Mouse (Mus musculus): ENCODE measurements at regions not wholly inside any gene's neighbourhood (a gene's known extent, or its start where the extent isn't known, plus 50 kb on each side); places are given as distances from the start of the nearest gene placed in this dataset.

DNA sequence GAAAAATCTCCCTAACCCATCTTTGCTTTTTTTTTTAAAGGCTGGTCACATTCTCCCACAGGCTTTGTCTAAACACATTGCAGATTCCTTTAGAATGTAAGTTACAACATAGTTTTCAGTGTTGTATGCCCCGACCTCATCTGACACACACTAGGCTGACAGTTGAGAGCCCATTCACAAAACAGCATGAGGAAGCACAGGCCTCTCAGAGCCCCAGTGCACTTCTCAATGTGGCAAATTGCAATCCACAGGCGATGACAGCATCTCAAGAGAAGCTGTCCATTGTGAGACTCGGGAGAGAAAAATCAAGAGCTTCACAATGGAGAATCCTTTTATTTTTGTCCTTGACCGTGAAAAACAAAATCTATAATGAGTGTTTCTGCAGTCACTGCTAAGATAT is 493.8 kb upstream of the Alcam start:
- WGBS: 72% methylated on average over 4 of the region's 4 CpGs
- no peaks in the 10 kb centered on the region for H3K36me3 ChIP-seq (ENCODE audit: control insufficient read depth, insufficient read depth, low read length)
- no peak overlapping the region for H3K4me2 ChIP-seq (ENCODE audit: low read depth, low read length)
- ATAC-seq (ENCODE audit: low read depth): no peak
- H3K4me1 ChIP-seq (ENCODE audit: control insufficient read depth, insufficient read depth, low read length): no peaks in the 10 kb centered on the region
- no peak overlapping the region for H3K4me3 ChIP-seq (ENCODE audit: low read depth, low read length)
- H3K9me3 ChIP-seq (ENCODE audit: control insufficient read depth, low read length): no peaks in the 10 kb centered on the region
- no peak overlapping the region for H3K27ac ChIP-seq (ENCODE audit: low read depth, low read length)
- no peak overlapping the region for H3K9ac ChIP-seq (replicated peaks; ENCODE audit: low read depth, low read length)
- no peaks in the 10 kb centered on the region for H3K27me3 ChIP-seq (ENCODE audit: control insufficient read depth, insufficient read depth, low read length)

DNA sequence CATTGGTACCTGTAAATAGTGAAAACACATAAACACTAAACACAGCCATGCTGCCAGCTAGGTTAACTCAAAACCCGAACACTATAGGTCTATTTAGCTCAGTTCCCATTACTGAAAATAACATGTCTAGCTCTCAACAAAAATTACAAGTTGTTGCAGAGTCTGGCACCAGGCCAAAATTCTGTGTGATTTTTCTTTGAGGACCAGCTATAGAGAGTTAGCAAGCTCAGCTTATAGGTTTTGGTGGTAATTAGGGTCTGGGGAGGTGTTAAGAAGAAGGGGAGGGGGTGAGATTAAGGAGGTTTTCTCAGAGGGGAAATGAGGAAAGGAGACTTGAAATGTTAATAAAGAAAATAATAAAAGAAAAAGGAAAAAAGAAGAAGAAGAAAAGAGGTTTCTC is 480.9 kb upstream of the Alcam start:
- H3K4me3 ChIP-seq (ENCODE audit: low read depth, low read length): no peak overlapping the region
- no peaks in the 10 kb centered on the region for H3K9me3 ChIP-seq (ENCODE audit: control insufficient read depth, low read length)
- 71% methylated on average over 1 of the region's 1 CpGs for WGBS
- no peak overlapping the region for H3K27ac ChIP-seq (ENCODE audit: low read depth, low read length)
- H3K36me3 ChIP-seq (ENCODE audit: control insufficient read depth, insufficient read depth, low read length): no peaks in the 10 kb centered on the region
- H3K27me3 ChIP-seq (ENCODE audit: control insufficient read depth, insufficient read depth, low read length): no peaks in the 10 kb centered on the region
- H3K9ac ChIP-seq (replicated peaks; ENCODE audit: low read depth, low read length): no peak overlapping the region
- no peak overlapping the region for H3K4me2 ChIP-seq (ENCODE audit: low read depth, low read length)
- no peaks in the 10 kb centered on the region for H3K4me1 ChIP-seq (ENCODE audit: control insufficient read depth, insufficient read depth, low read length)
- no peak for ATAC-seq (ENCODE audit: low read depth)

DNA sequence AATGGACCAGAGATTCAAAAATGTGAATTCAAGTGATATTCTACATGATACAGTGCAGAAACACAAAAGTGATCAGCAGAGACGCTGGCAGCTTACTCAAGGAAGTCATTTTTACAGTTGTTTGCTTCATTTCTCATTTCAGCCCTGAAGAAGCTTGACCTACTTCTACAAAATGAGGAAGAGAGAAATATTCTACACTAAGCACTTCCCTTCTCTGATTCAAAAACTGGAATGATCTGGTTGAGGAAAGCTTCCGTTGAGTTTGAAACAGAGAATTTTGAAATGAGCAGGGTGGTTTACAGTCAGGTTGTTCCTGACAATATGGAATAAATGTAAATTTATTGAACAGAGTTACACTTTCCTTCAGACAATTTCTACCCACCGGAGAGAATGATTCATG is 478.1 kb upstream of the Alcam start:
- H3K36me3 ChIP-seq (ENCODE audit: control insufficient read depth, insufficient read depth, low read length): no peaks in the 10 kb centered on the region
- H3K9me3 ChIP-seq (ENCODE audit: control insufficient read depth, low read length): no peaks in the 10 kb centered on the region
- no peaks in the 10 kb centered on the region for H3K4me1 ChIP-seq (ENCODE audit: control insufficient read depth, insufficient read depth, low read length)
- H3K9ac ChIP-seq (replicated peaks; ENCODE audit: low read depth, low read length): no peak overlapping the region
- no peak overlapping the region for H3K27ac ChIP-seq (ENCODE audit: low read depth, low read length)
- no peak overlapping the region for H3K4me3 ChIP-seq (ENCODE audit: low read depth, low read length)
- no peak for ATAC-seq (ENCODE audit: low read depth)
- no peaks in the 10 kb centered on the region for H3K27me3 ChIP-seq (ENCODE audit: control insufficient read depth, insufficient read depth, low read length)
- no peak overlapping the region for H3K4me2 ChIP-seq (ENCODE audit: low read depth, low read length)
- 85% methylated on average over 3 of the region's 3 CpGs for WGBS

DNA sequence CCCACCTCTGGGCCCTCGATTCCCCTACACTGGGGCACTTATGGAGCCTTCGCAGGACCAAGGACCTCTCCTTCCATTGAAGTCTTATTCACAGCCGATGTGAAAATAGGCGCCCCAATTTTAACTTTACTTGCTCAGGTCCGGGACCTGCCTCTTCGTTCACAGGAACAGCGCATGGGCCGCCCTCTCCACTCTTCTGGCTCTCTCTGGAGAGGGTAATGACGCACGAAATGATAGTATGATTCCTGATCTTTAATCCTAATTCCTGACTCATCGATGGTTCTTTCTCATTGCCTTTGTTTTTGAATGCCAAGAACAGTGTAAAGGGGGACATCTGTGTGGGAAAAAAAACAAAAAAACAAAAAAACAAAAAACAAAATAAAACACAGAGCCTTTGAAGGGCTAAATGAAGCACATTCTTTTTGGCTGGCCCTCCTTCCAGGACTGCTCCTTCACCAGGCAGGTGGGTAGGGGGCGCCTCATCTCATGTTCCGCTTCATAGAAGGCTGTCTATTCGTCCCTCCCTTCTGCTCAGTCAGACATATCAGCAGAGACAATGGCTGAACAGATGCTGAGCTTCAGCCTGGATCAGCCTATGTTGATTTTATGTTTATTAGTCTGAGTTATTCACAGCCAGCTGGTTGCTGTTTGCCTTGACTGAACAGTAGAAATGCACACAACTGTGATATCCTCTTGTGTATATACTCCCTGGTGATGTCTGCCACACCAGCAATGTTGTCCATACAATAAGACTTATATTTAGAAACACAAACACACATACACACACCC is 438.8 kb upstream of the Alcam start:
- H3K4me3 ChIP-seq (ENCODE audit: low read depth, low read length): no peak overlapping the region
- WGBS: 48% methylated on average over 14 of the region's 14 CpGs
- no peaks in the 10 kb centered on the region for H3K27me3 ChIP-seq (ENCODE audit: control insufficient read depth, insufficient read depth, low read length)
- no peak overlapping the region for H3K4me2 ChIP-seq (ENCODE audit: low read depth, low read length)
- H3K4me1 ChIP-seq (ENCODE audit: control insufficient read depth, insufficient read depth, low read length): no peaks in the 10 kb centered on the region
- no peak overlapping the region for H3K27ac ChIP-seq (ENCODE audit: low read depth, low read length)
- H3K9me3 ChIP-seq (ENCODE audit: control insufficient read depth, low read length): no peaks in the 10 kb centered on the region
- no peak overlapping the region for H3K9ac ChIP-seq (replicated peaks; ENCODE audit: low read depth, low read length)
- ATAC-seq (ENCODE audit: low read depth): peak; percentile 93
- H3K36me3 ChIP-seq (ENCODE audit: control insufficient read depth, insufficient read depth, low read length): no peaks in the 10 kb centered on the region

DNA sequence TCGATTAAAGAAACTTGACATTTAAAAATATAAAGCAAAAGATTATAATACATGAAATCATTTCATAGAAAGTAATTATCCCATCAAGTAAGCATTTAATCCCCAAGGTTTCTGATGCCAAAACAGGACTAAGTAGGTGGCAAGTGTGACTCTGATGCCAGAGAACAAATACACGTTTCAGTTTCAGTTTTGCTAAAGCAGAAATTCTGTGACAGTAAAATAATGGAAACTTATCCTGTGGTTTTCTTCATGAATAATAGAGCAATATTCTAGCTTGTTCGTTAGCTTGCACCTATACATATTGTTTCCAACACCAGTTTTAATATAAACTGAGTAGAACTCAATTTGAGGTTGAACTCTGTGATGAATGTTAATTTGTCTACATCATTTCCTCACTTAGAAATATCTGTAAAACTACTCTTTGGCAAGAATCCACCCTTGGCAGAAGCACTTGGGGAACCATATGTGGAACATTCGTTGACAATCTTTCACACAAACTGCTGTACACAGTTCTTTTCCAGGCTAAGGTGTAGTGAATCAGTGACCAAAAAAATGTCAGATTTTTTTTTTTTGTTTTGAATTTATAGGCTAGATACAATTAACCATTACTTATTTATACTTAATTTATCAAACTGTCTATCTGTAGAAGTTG is 425.7 kb upstream of the Alcam start:
- H3K4me2 ChIP-seq (ENCODE audit: low read depth, low read length): no peak overlapping the region
- no peak overlapping the region for H3K27ac ChIP-seq (ENCODE audit: low read depth, low read length)
- no peak for ATAC-seq (ENCODE audit: low read depth)
- no peaks in the 10 kb centered on the region for H3K4me1 ChIP-seq (ENCODE audit: control insufficient read depth, insufficient read depth, low read length)
- H3K4me3 ChIP-seq (ENCODE audit: low read depth, low read length): no peak overlapping the region
- 78% methylated on average over 4 of the region's 4 CpGs for WGBS
- no peak overlapping the region for H3K9ac ChIP-seq (replicated peaks; ENCODE audit: low read depth, low read length)
- no peaks in the 10 kb centered on the region for H3K9me3 ChIP-seq (ENCODE audit: control insufficient read depth, low read length)
- no peaks in the 10 kb centered on the region for H3K27me3 ChIP-seq (ENCODE audit: control insufficient read depth, insufficient read depth, low read length)
- H3K36me3 ChIP-seq (ENCODE audit: control insufficient read depth, insufficient read depth, low read length): no peaks in the 10 kb centered on the region

DNA sequence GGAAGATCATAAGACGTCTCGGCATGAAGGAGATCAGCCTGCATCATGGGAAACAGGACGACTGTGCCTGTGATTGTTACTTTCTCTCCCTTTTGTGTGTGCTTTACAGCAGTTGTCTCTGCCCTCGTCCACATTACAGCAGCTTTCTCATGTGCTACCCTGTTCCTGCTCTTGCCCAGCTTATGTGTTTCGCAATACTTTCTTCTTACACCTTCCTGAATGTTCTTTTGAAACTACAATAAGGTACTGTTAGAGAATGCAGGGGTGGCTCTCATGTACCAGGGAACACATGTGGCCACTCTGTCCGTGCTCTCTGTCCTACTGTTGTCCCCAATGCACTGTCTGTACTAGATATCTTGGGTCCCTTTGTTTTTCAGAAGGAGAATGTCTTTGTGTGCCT is 414.0 kb upstream of the Alcam start:
- H3K27me3 ChIP-seq (ENCODE audit: control insufficient read depth, insufficient read depth, low read length): no peaks in the 10 kb centered on the region
- no peak overlapping the region for H3K27ac ChIP-seq (ENCODE audit: low read depth, low read length)
- H3K9ac ChIP-seq (replicated peaks; ENCODE audit: low read depth, low read length): no peak overlapping the region
- H3K4me1 ChIP-seq (ENCODE audit: control insufficient read depth, insufficient read depth, low read length): no peaks in the 10 kb centered on the region
- no peak for ATAC-seq (ENCODE audit: low read depth)
- H3K4me3 ChIP-seq (ENCODE audit: low read depth, low read length): no peak overlapping the region
- WGBS: 78% methylated on average over 6 of the region's 6 CpGs
- no peaks in the 10 kb centered on the region for H3K36me3 ChIP-seq (ENCODE audit: control insufficient read depth, insufficient read depth, low read length)
- H3K9me3 ChIP-seq (ENCODE audit: control insufficient read depth, low read length): no peaks in the 10 kb centered on the region
- H3K4me2 ChIP-seq (ENCODE audit: low read depth, low read length): no peak overlapping the region

DNA sequence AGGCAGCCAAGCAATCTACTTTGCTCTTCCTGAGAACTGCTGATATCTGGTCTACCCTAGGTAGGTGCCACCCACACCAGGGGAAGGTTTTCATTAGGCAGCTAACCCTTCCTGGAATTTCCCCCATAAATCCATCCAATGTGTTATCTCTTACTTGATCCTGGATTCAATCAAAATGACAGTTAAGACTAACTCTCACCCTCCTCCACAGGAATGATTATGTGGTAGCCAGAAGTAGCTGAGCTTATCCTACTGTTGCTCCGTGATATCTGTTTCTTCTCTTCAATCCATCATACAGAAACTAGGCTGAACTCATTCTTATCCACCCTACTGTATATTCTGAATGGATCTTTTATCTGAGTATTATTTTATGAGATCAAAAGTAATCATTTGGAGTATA is 409.7 kb upstream of the Alcam start:
- Histone ChIP-seq H3K9me3 (ENCODE audit: control insufficient read depth, low read length) (no peaks in the 10 kb centered on the region), H3K4me2 (ENCODE audit: low read depth, low read length) (no peak overlapping the region), H3K9ac (replicated peaks; ENCODE audit: low read depth, low read length) (no peak overlapping the region), H3K36me3 (ENCODE audit: control insufficient read depth, insufficient read depth, low read length) (no peaks in the 10 kb centered on the region), H3K27me3 (ENCODE audit: control insufficient read depth, insufficient read depth, low read length) (no peaks in the 10 kb centered on the region), H3K4me3 (ENCODE audit: low read depth, low read length) (no peak overlapping the region), H3K27ac (ENCODE audit: low read depth, low read length) (no peak overlapping the region), H3K4me1 (ENCODE audit: control insufficient read depth, insufficient read depth, low read length) (no peaks in the 10 kb centered on the region)
- no peak for ATAC-seq (ENCODE audit: low read depth)
- 94% methylated on average over 1 of the region's 1 CpGs for WGBS

DNA sequence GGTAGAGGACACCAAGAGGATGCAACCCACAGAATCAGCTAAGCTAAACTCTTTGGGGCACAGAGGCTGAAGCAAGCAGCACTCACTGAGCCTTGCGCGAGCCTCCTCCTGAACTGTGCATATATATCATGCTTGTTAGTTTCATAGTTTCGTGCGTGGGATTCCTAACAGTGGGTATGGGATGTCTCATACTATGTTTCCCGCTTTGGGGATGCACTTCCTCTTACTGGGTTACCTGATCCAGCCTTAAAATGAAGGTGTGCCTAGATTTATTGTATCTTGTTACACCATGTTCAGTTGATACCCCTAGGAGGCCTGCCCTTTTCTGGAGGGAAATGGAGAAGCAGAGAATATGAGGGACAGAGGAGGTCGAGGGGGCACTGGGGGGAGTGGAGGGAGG is 407.4 kb upstream of the Alcam start:
- WGBS: 65% methylated on average over 6 of the region's 6 CpGs
- no peaks in the 10 kb centered on the region for H3K27me3 ChIP-seq (ENCODE audit: control insufficient read depth, insufficient read depth, low read length)
- ATAC-seq (ENCODE audit: low read depth): no peak

DNA sequence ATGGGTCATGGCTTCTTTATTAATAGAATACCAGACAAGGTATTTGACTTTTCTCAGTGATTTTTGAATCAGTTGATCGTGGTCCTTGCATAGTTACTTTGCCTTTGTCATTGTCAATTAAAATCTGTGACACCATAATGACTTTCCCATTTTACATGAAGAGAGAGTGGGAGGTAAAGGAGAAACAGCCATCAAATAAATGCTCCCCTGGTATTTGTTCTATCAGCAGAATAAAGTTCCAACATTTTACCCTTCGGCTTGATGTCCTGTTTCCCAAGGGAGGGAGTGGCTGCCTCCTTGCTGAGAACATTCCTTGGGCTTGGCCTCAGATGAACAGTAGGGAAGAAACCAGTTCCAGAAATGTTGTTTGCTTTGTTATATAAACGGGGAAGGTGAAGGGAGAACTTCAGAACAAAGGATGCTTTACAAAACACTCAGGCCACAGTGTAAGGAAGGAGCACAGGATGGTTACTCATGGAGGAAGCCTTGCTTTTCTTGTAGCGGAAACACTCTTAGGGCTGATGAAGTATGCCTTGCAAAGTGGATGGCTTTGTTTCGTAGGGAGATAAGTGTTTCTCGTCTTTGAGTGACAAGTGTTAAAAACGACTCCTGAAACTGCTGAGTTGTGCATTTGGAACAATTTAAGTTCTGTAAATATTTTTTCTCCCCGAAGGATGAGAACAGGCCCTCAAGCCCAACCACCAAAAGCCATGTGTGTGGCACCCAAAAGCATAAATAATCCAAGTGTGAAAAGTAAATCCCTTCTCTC is 404.8 kb upstream of the Alcam start:
- H3K27ac ChIP-seq (ENCODE audit: low read depth, low read length): no peak overlapping the region
- no peaks in the 10 kb centered on the region for H3K4me1 ChIP-seq (ENCODE audit: control insufficient read depth, insufficient read depth, low read length)
- no peak overlapping the region for H3K4me3 ChIP-seq (ENCODE audit: low read depth, low read length)
- H3K4me2 ChIP-seq (ENCODE audit: low read depth, low read length): no peak overlapping the region
- no peaks in the 10 kb centered on the region for H3K27me3 ChIP-seq (ENCODE audit: control insufficient read depth, insufficient read depth, low read length)
- ATAC-seq (ENCODE audit: low read depth): no peak
- H3K36me3 ChIP-seq (ENCODE audit: control insufficient read depth, insufficient read depth, low read length): no peaks in the 10 kb centered on the region
- 61% methylated on average over 8 of the region's 8 CpGs for WGBS
- H3K9me3 ChIP-seq (ENCODE audit: control insufficient read depth, low read length): no peaks in the 10 kb centered on the region
- no peak overlapping the region for H3K9ac ChIP-seq (replicated peaks; ENCODE audit: low read depth, low read length)

More for the DNA sequence above, 407.4 kb upstream of the Alcam start:
- Histone ChIP-seq H3K4me1 (ENCODE audit: control insufficient read depth, insufficient read depth, low read length) (no peaks in the 10 kb centered on the region), H3K9ac (replicated peaks; ENCODE audit: low read depth, low read length) (no peak overlapping the region), H3K9me3 (ENCODE audit: control insufficient read depth, low read length) (no peaks in the 10 kb centered on the region), H3K4me2 (ENCODE audit: low read depth, low read length) (no peak overlapping the region), H3K4me3 (ENCODE audit: low read depth, low read length) (no peak overlapping the region), H3K27ac (ENCODE audit: low read depth, low read length) (no peak overlapping the region), H3K36me3 (ENCODE audit: control insufficient read depth, insufficient read depth, low read length) (no peaks in the 10 kb centered on the region)

Data from neural tube, embryonic 14.5 days (tissue).